Mouse (Mus musculus): ENCODE results near the gene Rps12.

Rps12 gene

DNA sequence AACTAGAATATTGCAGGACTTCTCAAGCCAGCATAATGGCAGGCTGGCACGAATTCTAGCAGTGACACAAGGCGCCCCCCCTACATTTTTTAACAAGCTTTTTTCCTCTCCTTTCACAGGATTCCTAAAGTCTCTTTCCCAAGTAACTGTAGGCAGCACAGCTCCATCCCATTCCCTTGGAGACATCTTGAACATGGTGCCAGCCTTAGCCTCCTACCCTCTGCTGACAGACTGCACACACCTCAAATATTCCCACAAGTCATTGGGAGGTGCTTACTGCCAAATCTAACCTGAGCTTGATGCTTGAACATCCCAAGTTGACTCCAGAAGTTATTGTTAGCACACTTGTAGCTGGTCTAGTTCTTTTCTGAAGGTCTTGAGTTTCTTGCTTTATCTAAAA is 3.0 kb downstream of the Rps12 start:
- DNase-seq: no peak

DNA sequence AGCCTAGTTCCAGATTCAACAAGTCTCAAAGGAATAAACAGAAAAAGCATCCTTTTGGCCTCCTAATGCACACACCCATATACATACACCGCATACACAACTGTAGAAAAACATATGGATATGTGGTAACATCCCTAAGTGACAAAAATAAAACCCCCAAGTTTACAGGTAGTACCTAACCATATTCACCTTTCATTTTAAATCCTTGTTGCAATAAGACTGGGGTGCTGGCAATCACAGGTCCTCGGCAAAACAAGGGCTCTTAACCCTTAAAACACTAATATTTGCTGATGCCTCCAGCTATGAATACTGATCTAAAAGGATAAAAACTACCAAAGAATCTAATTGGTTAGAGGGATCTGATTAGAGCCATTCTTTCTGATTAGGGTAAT is 3.6 kb downstream of the Rps12 start:
- no peak for DNase-seq

DNA sequence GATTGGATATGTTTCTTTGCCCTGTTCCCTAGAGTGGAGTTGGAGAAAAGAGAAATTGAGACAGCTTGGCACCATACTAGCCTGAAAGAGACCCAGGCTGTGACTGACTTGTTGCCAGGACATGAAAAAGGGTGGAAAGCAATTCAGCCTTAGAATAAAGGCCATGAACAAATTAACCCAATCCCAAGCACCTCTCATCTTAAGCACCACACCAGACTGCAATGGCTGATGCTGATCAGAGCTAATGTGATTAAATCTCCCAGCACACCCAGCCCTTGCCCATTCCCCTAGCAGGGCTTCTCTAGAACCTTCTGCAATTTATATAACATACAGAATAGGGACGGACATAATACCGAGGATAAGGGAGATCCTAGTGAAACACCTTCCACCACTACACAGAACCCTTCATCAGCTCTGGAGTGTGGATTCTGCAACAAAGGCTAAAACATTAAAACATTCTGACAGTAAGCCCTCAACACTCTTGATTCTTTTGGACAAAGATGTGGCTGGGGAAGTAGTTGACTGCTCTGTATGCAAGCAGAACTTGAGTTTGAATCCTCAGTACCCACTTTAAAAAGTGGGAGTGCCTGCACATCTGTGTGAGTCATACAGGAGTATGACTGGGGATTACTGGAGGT is 4.1 kb downstream of the Rps12 start:
- no peak for DNase-seq

DNA sequence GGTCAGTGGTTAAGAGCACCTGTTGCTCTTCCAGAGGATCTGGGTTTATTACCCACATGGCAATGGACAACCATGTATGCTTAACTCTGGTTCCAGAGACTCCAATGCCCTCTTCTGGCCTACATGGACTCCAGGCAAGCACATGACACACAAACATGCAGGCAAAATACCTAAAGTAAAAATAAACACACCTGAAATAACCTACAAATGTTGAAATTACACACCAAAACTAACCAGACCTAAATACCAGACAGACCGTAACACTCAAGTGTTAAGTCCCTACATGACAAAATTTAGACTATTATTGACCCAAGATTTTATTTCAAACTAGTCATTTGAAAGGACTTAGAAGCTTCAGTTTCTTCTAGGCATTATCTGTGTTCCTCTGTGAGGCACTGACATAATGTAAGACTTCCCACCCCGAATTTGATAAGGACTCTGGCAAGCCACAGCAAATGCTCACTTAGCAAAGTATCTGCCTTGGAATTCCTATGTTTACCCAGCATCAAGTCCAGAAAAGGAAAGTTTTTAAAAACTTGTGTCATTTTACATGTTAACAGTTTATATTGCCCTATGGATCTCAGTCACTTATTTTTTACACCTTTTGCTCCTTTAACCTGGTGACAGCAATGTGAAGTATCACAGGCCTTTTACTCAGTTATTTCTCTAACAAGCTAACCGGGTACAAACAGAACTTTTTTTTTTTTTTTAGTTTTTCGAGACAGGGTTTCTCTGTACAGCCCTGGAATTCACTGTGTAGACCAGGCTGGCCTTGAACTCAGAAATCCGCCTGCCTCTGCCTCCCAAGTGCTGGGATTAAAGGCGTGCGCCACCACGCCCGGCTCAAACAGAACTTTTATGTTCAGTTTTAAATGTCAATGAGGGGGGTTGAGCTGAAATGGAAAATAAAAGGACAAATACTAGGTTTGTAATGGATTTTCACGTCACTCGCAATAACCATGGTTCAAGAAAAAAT is 5.0 kb downstream of the Rps12 start:
- DNase-seq: no peak

DNA sequence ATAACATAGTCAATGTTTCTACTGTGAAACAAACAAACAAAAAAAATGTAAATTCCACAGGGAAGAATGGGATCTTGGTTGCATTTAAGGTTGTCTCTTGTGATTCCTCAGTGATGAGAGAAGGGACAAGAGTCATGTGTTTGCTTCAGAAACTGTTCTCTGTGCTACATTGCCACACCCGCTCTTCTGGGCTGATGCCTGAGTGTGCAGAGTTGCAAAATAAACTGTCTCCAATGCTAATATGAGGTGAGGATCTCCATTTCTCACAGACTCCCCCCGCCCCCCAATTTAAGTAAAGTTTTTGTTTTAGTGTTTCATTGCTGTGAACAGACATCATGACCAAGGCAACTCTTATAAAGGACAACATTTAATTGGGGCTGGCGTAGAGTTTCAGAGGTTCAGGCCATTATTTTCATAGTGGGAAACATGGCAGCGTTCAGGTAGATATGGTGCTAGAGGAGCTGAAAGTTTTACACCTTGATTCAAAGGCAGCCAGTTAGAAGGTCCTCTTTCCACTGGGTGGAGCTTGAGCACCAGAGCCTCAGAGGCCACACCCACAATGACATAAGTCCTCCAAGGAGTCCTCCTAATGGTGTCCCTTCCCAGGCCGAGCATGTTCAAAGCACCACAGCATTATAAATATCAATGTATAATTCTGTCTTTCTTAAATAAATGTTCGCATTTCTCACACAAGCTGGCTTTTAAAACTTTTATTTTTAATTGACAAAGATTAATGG is 6.4 kb downstream of the Rps12 start:
- no peak for DNase-seq

DNA sequence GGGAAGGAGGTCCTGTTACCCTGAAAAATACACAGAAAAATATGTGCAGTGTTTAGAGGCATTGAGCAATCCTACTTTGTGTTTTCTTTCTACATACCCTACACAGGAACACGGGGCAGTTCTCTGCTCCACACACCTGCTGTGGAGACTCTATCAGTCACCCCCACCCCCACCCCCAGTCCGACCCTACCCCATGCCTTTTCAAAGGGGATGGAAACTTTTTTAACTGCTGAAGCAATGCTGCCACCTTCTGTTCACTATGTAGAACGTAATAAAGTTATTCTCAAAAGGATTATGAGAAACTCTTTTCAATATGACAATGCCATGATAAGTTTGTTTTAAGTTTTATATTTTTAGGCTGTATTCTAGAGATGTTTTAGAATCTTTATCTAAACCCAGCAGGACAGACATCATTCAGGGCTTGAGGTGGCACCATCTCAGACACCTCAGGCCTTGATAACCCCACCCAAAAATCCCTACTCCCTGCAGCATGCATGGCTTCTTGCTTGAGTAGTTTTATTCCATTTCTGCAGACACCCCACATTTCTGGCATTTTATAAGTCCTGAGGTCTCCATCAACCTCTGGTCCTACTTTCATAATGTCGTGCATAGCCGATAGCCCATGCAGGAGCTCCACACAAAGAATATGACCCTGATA is 9.7 kb downstream of the Rps12 start:
- no peak for DNase-seq

DNA sequence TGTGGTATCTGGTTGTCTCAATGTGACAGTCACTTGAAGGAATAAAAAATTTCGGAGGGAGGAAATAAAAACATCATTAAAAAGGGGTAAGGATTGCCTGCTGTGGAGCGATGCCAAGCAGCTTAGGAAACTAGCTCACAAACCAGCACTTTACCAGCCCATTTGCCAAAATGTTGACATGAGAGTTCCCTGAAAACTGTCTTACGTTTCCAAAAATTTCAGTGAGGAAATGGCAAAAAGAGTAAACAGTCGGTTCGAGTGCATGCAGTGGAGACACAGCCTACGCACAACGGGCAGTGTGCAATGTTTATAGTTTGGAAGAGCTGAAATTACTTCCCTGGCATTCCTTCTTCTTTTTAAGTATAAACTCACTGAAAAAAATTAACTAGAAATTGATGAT is 32.9 kb downstream of the Rps12 start:
- no peak for DNase-seq

Data from cerebellum, adult 9-11 months (tissue).